Mouse (Mus musculus): ENCODE measurements around the gene Scgb1b19.
"Not testable (repeated sequence)": the region's sequence is repeated elsewhere in the genome, so short reads cannot be mapped to it uniquely, and the experiment has no call there.

Gene Scgb1b19

GRCm38 (mm10) chr7:33286991-33287390 lies at the start of gene Scgb1b19:
Gene Scgb1b19 (plus strand): TSS chr7:33287291.
- not testable (repeated sequence) for DNase-seq

DNA sequence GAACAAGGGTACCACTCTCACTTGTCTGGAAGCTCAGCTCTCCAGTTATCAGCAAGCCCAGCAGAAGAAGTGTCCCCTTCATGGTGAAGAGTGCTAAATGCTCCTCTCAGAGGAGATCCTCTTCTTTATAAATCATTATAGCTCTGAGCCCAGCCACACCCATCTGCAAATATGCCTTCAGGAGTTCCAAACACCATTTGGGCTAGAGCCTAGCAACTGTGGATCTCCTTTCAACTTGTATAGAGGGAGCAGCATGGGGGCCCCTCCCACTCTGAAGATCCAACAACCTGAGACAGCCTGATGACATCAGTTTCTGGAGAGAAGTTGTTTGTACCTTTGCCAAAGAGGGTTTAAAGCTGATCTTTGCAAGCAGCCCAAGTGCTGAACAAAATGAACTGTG lies 6.9 kb upstream of the Scgb1b19 start, which contains the start of gene Scgb2b19:
Scgb2b19 (minus strand) TSS at position 101 of the 400 bp plus-strand sequence.
- DNase-seq = not testable (repeated sequence)

All from right cerebral cortex, postnatal 14 days (tissue).